11 mouse cellular contexts compared by ENCODE assay signal in the genomic region with DNA sequence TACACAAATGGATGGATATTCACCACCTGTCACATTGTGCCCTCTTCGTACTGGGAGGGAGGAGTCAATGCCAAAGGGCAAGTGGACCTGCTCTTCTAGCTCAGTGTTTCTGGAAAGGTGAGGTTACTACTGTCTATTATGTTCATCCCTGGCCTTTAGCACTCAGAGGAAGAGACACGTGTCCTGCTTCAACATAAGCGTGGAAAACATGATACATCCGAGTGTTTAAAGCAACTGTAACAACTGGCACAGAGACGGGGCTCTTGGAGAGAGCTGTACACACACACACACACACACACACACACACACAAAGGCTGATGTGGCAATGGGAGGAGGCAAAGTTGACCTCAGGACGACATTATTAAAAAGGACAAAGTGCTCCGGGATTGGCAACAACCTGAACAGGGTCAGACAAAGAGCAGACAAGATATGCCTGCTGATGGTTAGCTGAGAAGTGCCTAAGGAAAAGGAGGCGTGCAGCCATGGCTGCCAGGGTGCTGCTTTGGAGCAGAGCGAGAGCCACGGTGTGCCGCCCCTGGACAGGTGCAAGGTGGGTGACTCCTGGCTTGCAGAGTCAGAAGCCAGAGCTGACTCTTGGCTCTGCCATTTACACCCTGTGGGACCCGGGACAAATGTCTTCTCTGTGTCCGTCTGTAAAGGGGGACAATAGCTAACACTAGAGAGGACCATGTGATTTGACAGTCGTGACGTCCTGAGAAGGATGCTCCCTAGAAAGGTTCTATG. TPM values are rescaled to one million over a fixed set of nuclear protein-coding genes. Genes with fewer than 3 reads are reported as not detected.
DNase-seq lines count a peak whose midpoint lies in the region; ATAC-seq and TF ChIP-seq lines count a peak whose summit lies in the region.
"Had no signal": no experiment of that assay in that cellular context is flagged by ENCODE, and none has a peak within 500 bp of the region (broad histone marks: within the 10 kb centered on the region; RNA-seq: fewer than 3 reads in every experiment).

No protein-coding gene starts in this region.

- 0 out of 2 replicates have a peak overlapping the region, but pooled peaks have one; percentile 46 for H3K27ac ChIP-seq in cerebellum, adult 2 months (ENCODE audit: insufficient read depth, low read length)
- peak overlapping the region; percentile 98 for H3K27ac ChIP-seq in layer of hippocampus, adult 2 months
- no peak overlapping the region for H3K27ac ChIP-seq in hindbrain, embryonic 16.5 days (ENCODE audit: low read depth, low read length)
- no peak overlapping the region for H3K27ac ChIP-seq in thymus, adult 2 months (ENCODE audit: control insufficient read depth, insufficient read depth, low read length)

- peaks cover 5% of the 10 kb centered on the region; the same call in 1 of the 2 replicates for H3K9me3 ChIP-seq in hindbrain, embryonic 16.5 days (ENCODE audit: control insufficient read depth, low read length)
- H3K9me3 ChIP-seq: lung, embryonic 15.5 days; stomach, embryonic 15.5 days had no signal

- WGBS in cerebellum, adult 2 months: 73% methylated on average over 15 of the region's 15 CpGs
- 73% methylated on average over 15 of the region's 15 CpGs for WGBS in hindbrain, embryonic 16.5 days
- WGBS in thymus, adult 2 months: 95% methylated on average over 15 of the region's 15 CpGs

- no peak for TF ChIP-seq CTCF in cerebellum, adult 2 months (IDR thresholded peaks at IDR 0.05; ENCODE audit: borderline replicate concordance, insufficient read depth, low read depth, low read length)
- TF ChIP-seq CTCF in layer of hippocampus, adult 2 months (conservative IDR thresholded peaks at IDR 0.05): no peak
- TF ChIP-seq CTCF in thymus, adult 2 months (IDR thresholded peaks at IDR 0.05; ENCODE audit: borderline replicate concordance, control insufficient read depth, extremely low read depth, insufficient read depth, low read length, poor library complexity): no peak

- peaks cover 8% of the 10 kb centered on the region; the same call in 1 of the 2 replicates for H3K4me1 ChIP-seq in cerebellum, adult 2 months (ENCODE audit: control insufficient read depth, insufficient read depth, low read length)
- H3K4me1 ChIP-seq in hindbrain, embryonic 16.5 days (ENCODE audit: control insufficient read depth, insufficient read depth, low read depth, low read length): peaks cover 27% of the 10 kb centered on the region
- peaks cover 26% of the 10 kb centered on the region for H3K4me1 ChIP-seq in thymus, adult 2 months (replicated peaks; ENCODE audit: control insufficient read depth, insufficient read depth, low read length)

- no peak for ATAC-seq in hindbrain, embryonic 16.5 days

- no peak for DNase-seq in cerebellum, adult 2 months
- DNase-seq in cerebellum, postnatal 36 days: no peak
- no peak for DNase-seq in layer of hippocampus, adult 2 months (ENCODE audit: low spot score in 2 of 2)
- no peak for DNase-seq in layer of hippocampus, postnatal 14 days (ENCODE audit: low spot score in 2 of 2)
- peak; percentile 22 for DNase-seq in cerebellum, adult 8-10 months
- DNase-seq in thymus, adult 2 months: no peak
- no peak for DNase-seq in lung, postnatal 14 days

- H3K27me3 ChIP-seq in cerebellum, adult 2 months (ENCODE audit: control insufficient read depth, insufficient read depth, low read length): no peaks in the 10 kb centered on the region
- no peaks in the 10 kb centered on the region for H3K27me3 ChIP-seq in hindbrain, embryonic 16.5 days (replicated peaks; ENCODE audit: control insufficient read depth, insufficient read depth, low read length)
- H3K27me3 ChIP-seq in thymus, adult 2 months (ENCODE audit: control insufficient read depth, insufficient read depth, low read length): no peaks in the 10 kb centered on the region

- TF ChIP-seq POLR2A in cerebellum, adult 2 months (IDR thresholded peaks at IDR 0.05; ENCODE audit: borderline replicate concordance, insufficient read depth, low read length): no peak
- TF ChIP-seq POLR2A in thymus, adult 2 months (IDR thresholded peaks at IDR 0.05; ENCODE audit: control insufficient read depth, extremely low read depth, insufficient read depth, low read length, poor library complexity): no peak

- peak overlapping the region; percentile 99 for H3K4me3 ChIP-seq in cerebellum, adult 2 months (replicated peaks; ENCODE audit: insufficient read depth, low read depth, low read length)
- no peak overlapping the region for H3K4me3 ChIP-seq in layer of hippocampus, adult 2 months
- no peak overlapping the region for H3K4me3 ChIP-seq in hindbrain, embryonic 16.5 days (ENCODE audit: low read length)
- no peak overlapping the region for H3K4me3 ChIP-seq in thymus, adult 2 months (ENCODE audit: control insufficient read depth, insufficient read depth, low read length)

- H3K4me2 ChIP-seq in hindbrain, embryonic 16.5 days (ENCODE audit: low read length): peak overlapping the region; percentile 63

- no peak overlapping the region; the same call in 1 of the 2 replicates for H3K9ac ChIP-seq in hindbrain, embryonic 16.5 days (ENCODE audit: low read depth, low read length)
- H3K9ac ChIP-seq: stomach, embryonic 15.5 days had no signal

- H3K36me3 ChIP-seq in hindbrain, embryonic 16.5 days (ENCODE audit: control insufficient read depth, insufficient read depth, low read length): no peaks in the 10 kb centered on the region
- H3K36me3 ChIP-seq in thymus, adult 2 months (ENCODE audit: control insufficient read depth, insufficient read depth, low read length): no peaks in the 10 kb centered on the region
- H3K36me3 ChIP-seq: G1E; lung, embryonic 15.5 days; stomach, embryonic 15.5 days had no signal

RNA-seq across cellular contexts. Expression of a gene that starts 1.4 kb away (rescaled TPM):
- polyA plus RNA-seq in cerebellum, adult 2 months (2012; rRNA removed): 47.5 and 53.1 TPM in 2 replicates
- 10 to 100 TPM; 94.6 to 99.3 TPM for total RNA-seq in layer of hippocampus, adult 2 months (2021)
- 10 to 100 TPM; 58.3 to 59.2 TPM for total RNA-seq in layer of hippocampus, postnatal 14 days (2021)
- polyA plus RNA-seq in hindbrain, embryonic 16.5 days (2015; fragmentation: Nextera tagmentation; extraction: Ambion mirVana): 2.2 and 2.4 TPM in 2 replicates
- 4.1 and 4.3 TPM in 2 replicates for polyA plus RNA-seq in thymus, adult 2 months (2012; rRNA removed)

RNA-seq across cellular contexts. Expression of a gene that starts 59.9 kb away (rescaled TPM):
- 27.7 and 29.6 TPM in 2 replicates for polyA plus RNA-seq in cerebellum, adult 2 months (2012; rRNA removed)
- total RNA-seq in layer of hippocampus, adult 2 months (2021): 10 to 100 TPM; 16.3 to 21.7 TPM
- 10 to 100 TPM; 16.6 to 24.6 TPM for total RNA-seq in layer of hippocampus, postnatal 14 days (2021)
- 32.5 and 33.8 TPM in 2 replicates for polyA plus RNA-seq in hindbrain, embryonic 16.5 days (2015; fragmentation: Nextera tagmentation; extraction: Ambion mirVana)
- 15.6 and 17.0 TPM in 2 replicates for polyA plus RNA-seq in thymus, adult 2 months (2012; rRNA removed)

Comparison
In these comparisons a context has a peak if more than half of its experiments do, and no peak if none do; other contexts are left out.
1. H3K27ac ChIP-seq: peak in cerebellum, adult 2 months (single experiment) and layer of hippocampus, adult 2 months (single experiment); none in hindbrain, embryonic 16.5 days (single experiment) and thymus, adult 2 months (single experiment).